Mouse (Mus musculus): ENCODE measurements at regions not wholly inside any gene's neighbourhood (a gene's known extent, or its start where the extent isn't known, plus 50 kb on each side); places are given as distances from the start of the nearest gene placed in this dataset.

GRCm38 (mm10) chr11:18715050-18715850 is 303.5 kb downstream of the Meis1 start:
- Histone ChIP-seq H3K9ac (no peak overlapping the region), H3K4me2 (no peak overlapping the region), H3K9me3 (no peaks in the 10 kb centered on the region), H3K4me3 (no peak overlapping the region), H3K36me3 (no peaks in the 10 kb centered on the region), H3K27me3 (replicated peaks) (no peaks in the 10 kb centered on the region), H3K4me1 (no peaks in the 10 kb centered on the region), H3K27ac (replicated peaks) (no peak overlapping the region)
- WGBS, result 63% methylated on average over 2 of the region's 2 CpGs
- ATAC-seq (ENCODE audit: extremely low read depth, insufficient number of reproducible peaks, low FRiP score, low TSS enrichment), result no peak

GRCm38 (mm10) chr11:18714400-18714799 is 304.4 kb downstream of the Meis1 start:
- Histone ChIP-seq H3K27me3 (replicated peaks) (no peaks in the 10 kb centered on the region), H3K27ac (replicated peaks) (no peak overlapping the region), H3K4me1 (no peaks in the 10 kb centered on the region), H3K9ac (no peak overlapping the region), H3K4me2 (no peak overlapping the region), H3K4me3 (no peak overlapping the region), H3K9me3 (no peaks in the 10 kb centered on the region), H3K36me3 (no peaks in the 10 kb centered on the region)
- 79% methylated on average over 5 of the region's 5 CpGs for WGBS
- no peak for ATAC-seq (ENCODE audit: extremely low read depth, insufficient number of reproducible peaks, low FRiP score, low TSS enrichment)

GRCm38 (mm10) chr11:18712642-18713053 is 306.1 kb downstream of the Meis1 start:
- H3K4me2 ChIP-seq, result no peak overlapping the region
- H3K4me3 ChIP-seq, result no peak overlapping the region
- no peaks in the 10 kb centered on the region for H3K4me1 ChIP-seq
- H3K9me3 ChIP-seq, result no peaks in the 10 kb centered on the region
- no peak overlapping the region for H3K27ac ChIP-seq (replicated peaks)
- no peaks in the 10 kb centered on the region for H3K27me3 ChIP-seq (replicated peaks)
- H3K36me3 ChIP-seq, result no peaks in the 10 kb centered on the region
- 75% methylated on average over 10 of the region's 10 CpGs for WGBS
- no peak overlapping the region for H3K9ac ChIP-seq
- no peak for ATAC-seq (ENCODE audit: extremely low read depth, insufficient number of reproducible peaks, low FRiP score, low TSS enrichment)

DNA sequence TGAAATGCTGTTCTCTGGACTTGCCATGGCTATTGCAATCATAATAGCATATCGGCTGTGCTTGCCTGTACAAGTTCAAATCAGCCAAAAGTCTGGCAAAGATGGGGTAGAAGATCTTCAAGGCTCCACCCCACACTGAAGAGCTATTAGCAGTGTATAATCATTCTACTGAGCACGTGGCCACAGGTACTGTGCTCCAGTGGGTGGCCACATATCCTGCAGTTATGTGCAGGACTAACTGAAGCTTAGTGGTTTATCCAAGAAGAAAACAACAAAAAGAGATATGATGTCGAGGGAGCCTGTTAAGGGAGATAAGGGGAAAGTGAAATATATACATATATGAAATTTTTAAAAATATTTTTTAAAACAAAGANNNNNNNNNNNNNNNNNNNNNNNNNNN is 309.2 kb downstream of the Meis1 start:
- no peak for ATAC-seq (ENCODE audit: extremely low read depth, insufficient number of reproducible peaks, low FRiP score, low TSS enrichment)
- 62% methylated on average over 3 of the region's 3 CpGs for WGBS
- no peak overlapping the region for H3K4me2 ChIP-seq

DNA sequence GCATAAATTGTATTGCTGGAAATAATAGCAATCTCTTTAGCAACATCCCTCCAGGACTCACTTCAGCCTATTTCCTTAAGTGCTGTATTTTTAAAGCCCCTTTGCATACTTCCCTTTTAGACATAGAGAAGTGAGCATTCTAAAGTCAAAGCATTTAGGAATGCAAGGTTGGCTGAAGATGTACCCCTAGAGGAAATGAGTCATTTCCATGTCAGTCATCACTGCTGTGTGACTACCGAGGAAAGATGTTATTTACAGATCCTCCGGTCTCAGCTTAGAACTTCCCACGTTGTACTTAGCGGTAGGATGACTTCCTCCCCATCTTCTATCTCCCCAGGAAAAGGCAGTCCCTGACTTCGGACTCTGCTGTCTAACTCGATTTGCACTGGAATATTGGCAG is 337.2 kb downstream of the Meis1 start:
- Histone ChIP-seq H3K27ac (replicated peaks) (no peak overlapping the region), H3K36me3 (no peaks in the 10 kb centered on the region), H3K4me2 (no peak overlapping the region), H3K27me3 (replicated peaks) (no peaks in the 10 kb centered on the region), H3K9ac (no peak overlapping the region), H3K9me3 (peaks cover 5% of the 10 kb centered on the region; the same call in 1 of the 2 replicates), H3K4me1 (no peaks in the 10 kb centered on the region), H3K4me3 (no peak overlapping the region)
- ATAC-seq (ENCODE audit: extremely low read depth, insufficient number of reproducible peaks, low FRiP score, low TSS enrichment), result no peak
- WGBS, result 54% methylated on average over 6 of the region's 6 CpGs

More for the DNA sequence above, 309.2 kb downstream of the Meis1 start:
- Histone ChIP-seq H3K9me3 (no peaks in the 10 kb centered on the region), H3K27ac (replicated peaks) (no peak overlapping the region), H3K36me3 (no peaks in the 10 kb centered on the region), H3K4me3 (no peak overlapping the region), H3K9ac (no peak overlapping the region), H3K27me3 (replicated peaks) (no peaks in the 10 kb centered on the region), H3K4me1 (no peaks in the 10 kb centered on the region)

DNA sequence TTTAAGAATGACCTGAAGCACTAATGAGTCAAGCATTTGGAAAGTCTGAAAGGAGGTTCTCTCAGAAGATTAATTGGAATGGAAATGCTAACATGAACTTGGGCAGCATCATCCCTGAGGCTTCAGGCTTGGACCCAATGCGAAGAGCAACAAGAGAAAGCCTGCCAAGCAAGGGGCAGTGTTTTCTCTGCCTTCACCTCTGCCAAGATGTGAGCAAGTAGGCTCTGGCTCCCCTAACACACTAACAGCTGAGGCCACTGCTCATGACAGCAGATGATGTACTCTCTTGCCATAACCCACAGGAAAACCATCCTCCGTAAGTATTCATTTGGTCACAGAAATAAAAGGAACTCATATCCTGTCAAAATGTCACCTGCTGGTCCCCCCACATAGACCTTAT is 341.9 kb downstream of the Meis1 start:
- Histone ChIP-seq H3K9me3 (0 out of 2 replicates have a peak, but pooled peaks cover 4% of the 10 kb centered on the region), H3K27ac (replicated peaks) (no peak overlapping the region), H3K4me1 (no peaks in the 10 kb centered on the region), H3K27me3 (replicated peaks) (no peaks in the 10 kb centered on the region), H3K4me2 (no peak overlapping the region), H3K9ac (no peak overlapping the region), H3K4me3 (no peak overlapping the region), H3K36me3 (no peaks in the 10 kb centered on the region)
- WGBS, result 80% methylated on average over 2 of the region's 2 CpGs
- no peak for ATAC-seq (ENCODE audit: extremely low read depth, insufficient number of reproducible peaks, low FRiP score, low TSS enrichment)

GRCm38 (mm10) chr11:18670967-18671366 is 347.8 kb downstream of the Meis1 start:
- WGBS, result 81% methylated on average over 2 of the region's 2 CpGs
- no peaks in the 10 kb centered on the region for H3K36me3 ChIP-seq

GRCm38 (mm10) chr11:18669322-18669721 is 349.5 kb downstream of the Meis1 start:
- Histone ChIP-seq H3K4me3 (no peak overlapping the region), H3K4me1 (no peaks in the 10 kb centered on the region), H3K27me3 (replicated peaks) (no peaks in the 10 kb centered on the region), H3K27ac (replicated peaks) (no peak overlapping the region), H3K36me3 (no peaks in the 10 kb centered on the region), H3K9ac (no peak overlapping the region), H3K4me2 (no peak overlapping the region), H3K9me3 (0 out of 2 replicates have a peak, but pooled peaks cover 4% of the 10 kb centered on the region)
- ATAC-seq (ENCODE audit: extremely low read depth, insufficient number of reproducible peaks, low FRiP score, low TSS enrichment), result no peak
- WGBS, result 71% methylated on average over 2 of the region's 2 CpGs

More at GRCm38 (mm10) chr11:18670967-18671366, 347.8 kb downstream of the Meis1 start:
- 0 out of 2 replicates have a peak, but pooled peaks cover 4% of the 10 kb centered on the region for H3K9me3 ChIP-seq
- H3K27ac ChIP-seq (replicated peaks), result no peak overlapping the region
- no peak overlapping the region for H3K9ac ChIP-seq
- H3K4me1 ChIP-seq, result no peaks in the 10 kb centered on the region
- ATAC-seq (ENCODE audit: extremely low read depth, insufficient number of reproducible peaks, low FRiP score, low TSS enrichment), result no peak
- H3K4me2 ChIP-seq, result no peak overlapping the region
- H3K4me3 ChIP-seq, result no peak overlapping the region
- no peaks in the 10 kb centered on the region for H3K27me3 ChIP-seq (replicated peaks)

DNA sequence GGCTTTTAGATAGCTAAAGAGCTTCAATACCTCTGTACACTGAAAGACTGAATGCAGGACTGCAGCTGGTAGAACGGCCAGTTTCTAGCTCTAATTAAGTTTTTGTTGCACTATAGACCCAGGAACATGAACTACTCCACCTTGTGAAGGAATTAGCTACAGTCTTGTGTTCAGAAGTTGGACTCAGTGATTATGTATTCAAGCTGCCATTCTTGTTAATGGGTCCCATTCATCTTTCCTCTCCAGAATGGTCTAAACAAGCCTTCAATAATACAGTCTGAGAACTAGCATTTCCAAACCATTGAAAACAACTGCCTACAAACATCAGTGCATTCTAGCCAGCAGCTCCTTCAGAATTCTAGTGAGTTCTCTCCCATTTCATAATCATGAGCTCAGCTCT is 362.4 kb downstream of the Meis1 start:
- 80% methylated on average over 1 of the region's 1 CpGs for WGBS
- H3K4me3 ChIP-seq, result no peak overlapping the region

DNA sequence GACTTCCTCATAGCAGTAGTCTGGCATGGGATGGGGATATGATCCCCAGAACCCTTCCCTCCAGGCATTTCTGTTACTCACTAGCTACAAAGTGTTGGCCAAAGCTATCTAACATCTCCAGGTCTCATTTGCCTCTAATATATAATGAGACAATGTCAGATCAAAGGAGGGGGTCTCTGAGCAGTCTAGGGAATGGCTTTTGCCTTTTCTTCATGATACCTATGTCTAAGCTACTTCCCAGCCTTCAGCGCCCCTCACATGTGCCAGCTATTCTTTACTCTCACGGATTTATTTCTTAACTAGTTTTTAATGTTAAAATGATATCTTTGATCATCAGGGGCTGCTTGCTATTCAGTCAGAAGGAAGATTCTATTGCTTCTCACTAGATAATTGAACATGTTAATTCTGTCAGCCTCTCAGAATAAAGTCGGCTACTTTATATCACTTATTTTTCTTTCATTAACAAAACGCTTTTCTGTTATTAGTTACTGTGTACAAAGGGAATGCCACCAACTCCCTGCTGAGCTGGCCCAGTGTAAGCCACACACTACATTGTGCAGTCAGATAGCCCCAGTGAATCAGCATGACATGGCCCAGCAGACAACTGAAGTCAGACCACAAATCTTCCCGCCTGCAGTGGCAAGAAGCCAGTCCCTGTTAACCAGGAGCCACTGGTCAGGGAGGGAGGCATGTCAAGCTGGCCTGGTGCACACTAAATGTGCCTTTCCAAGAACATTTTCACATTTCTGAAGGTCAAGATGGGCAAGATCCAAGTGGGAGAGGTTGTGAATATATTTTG is 386.6 kb downstream of the Meis1 start:
- Histone ChIP-seq H3K4me2 (no peak overlapping the region), H3K27me3 (replicated peaks) (no peaks in the 10 kb centered on the region), H3K27ac (replicated peaks) (no peak overlapping the region), H3K4me3 (no peak overlapping the region), H3K4me1 (no peaks in the 10 kb centered on the region), H3K36me3 (no peaks in the 10 kb centered on the region), H3K9ac (no peak overlapping the region), H3K9me3 (no peaks in the 10 kb centered on the region)
- WGBS, result 70% methylated on average over 5 of the region's 5 CpGs
- no peak for ATAC-seq (ENCODE audit: extremely low read depth, insufficient number of reproducible peaks, low FRiP score, low TSS enrichment)

More for the DNA sequence above, 362.4 kb downstream of the Meis1 start:
- no peaks in the 10 kb centered on the region for H3K36me3 ChIP-seq
- no peak for ATAC-seq (ENCODE audit: extremely low read depth, insufficient number of reproducible peaks, low FRiP score, low TSS enrichment)
- H3K4me1 ChIP-seq, result no peaks in the 10 kb centered on the region
- no peak overlapping the region for H3K9ac ChIP-seq
- no peaks in the 10 kb centered on the region for H3K27me3 ChIP-seq (replicated peaks)
- no peak overlapping the region for H3K4me2 ChIP-seq
- H3K27ac ChIP-seq (replicated peaks), result no peak overlapping the region
- no peaks in the 10 kb centered on the region for H3K9me3 ChIP-seq

DNA sequence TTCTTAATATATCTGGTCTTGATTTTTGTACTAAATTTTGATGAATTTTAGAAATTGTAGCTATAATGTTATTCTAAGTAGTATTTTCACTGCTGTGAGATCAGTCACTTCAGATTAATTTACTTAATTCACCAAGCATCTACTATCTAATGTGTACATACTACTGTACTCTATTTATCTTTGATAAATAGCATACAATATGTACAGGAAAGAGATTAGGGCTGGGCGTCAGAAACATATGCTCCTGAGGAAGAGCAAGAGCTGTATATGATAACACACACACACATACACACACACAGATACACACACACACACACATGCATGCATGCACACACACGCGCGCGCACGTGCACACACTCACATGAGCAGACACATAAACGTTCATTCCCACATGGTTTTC is 387.2 kb downstream of the Meis1 start:
- Histone ChIP-seq H3K27me3 (replicated peaks) (no peaks in the 10 kb centered on the region), H3K4me2 (no peak overlapping the region), H3K4me1 (no peaks in the 10 kb centered on the region), H3K9me3 (no peaks in the 10 kb centered on the region), H3K27ac (replicated peaks) (no peak overlapping the region), H3K36me3 (no peaks in the 10 kb centered on the region), H3K9ac (no peak overlapping the region), H3K4me3 (no peak overlapping the region)
- ATAC-seq (ENCODE audit: extremely low read depth, insufficient number of reproducible peaks, low FRiP score, low TSS enrichment), result no peak
- WGBS, result 81% methylated on average over 7 of the region's 7 CpGs

Data from heart, embryonic 13.5 days (tissue).